Mouse (Mus musculus) thymus, adult 2 months (tissue): Measurements from ENCODE around the gene Zfand5. TPM values are rescaled to one million over a fixed set of nuclear protein-coding genes. Genes with fewer than 3 reads are reported as not detected.

Experiments used
- DNase-seq: peaks from one replicate; pipeline ENCODE4 v3.0.0; 2021
- H3K27ac ChIP-seq: fragments of 200-500 bp; 2 replicates; pipeline ENCODE4 v1.5.1; 2012; ENCODE audit warnings: low read length, control low read depth; ENCODE audit not compliant: control insufficient read depth, insufficient read depth
- H3K27me3 ChIP-seq: fragments of 200-500 bp; 2 replicates; pipeline ENCODE4 v1.6.1; 2012; ENCODE audit warnings: mild to moderate bottlenecking, low read length, moderate library complexity, mixed read lengths; ENCODE audit not compliant: control insufficient read depth, insufficient read depth
- H3K36me3 ChIP-seq: fragments of 200-500 bp; 2 replicates; pipeline ENCODE4 v1.6.1; 2012; ENCODE audit warnings: mild to moderate bottlenecking, low read length, moderate library complexity; ENCODE audit not compliant: control insufficient read depth, insufficient read depth
- H3K4me1 ChIP-seq: fragments of 200-500 bp; replicated peaks from 2 replicates; pipeline ENCODE4 v1.6.1; 2012; ENCODE audit warnings: low read length; ENCODE audit not compliant: control insufficient read depth, insufficient read depth
- H3K4me3 ChIP-seq: fragments of 200-500 bp; 2 replicates; pipeline ENCODE4 v1.5.1; 2012; ENCODE audit warnings: mild to moderate bottlenecking, low read length, control low read depth, moderate library complexity; ENCODE audit not compliant: control insufficient read depth, insufficient read depth
- CTCF ChIP-seq: fragments of 200-500 bp; IDR thresholded peaks from 2 replicates; pipeline ENCODE4 v1.5.1; 2012; ENCODE audit warnings: mild to moderate bottlenecking, control low read depth, low read length, moderate library complexity, borderline replicate concordance; ENCODE audit not compliant: control insufficient read depth, poor library complexity, insufficient read depth; ENCODE audit errors: extremely low read depth
- POLR2A ChIP-seq: fragments of 200-500 bp; IDR thresholded peaks from 2 replicates; pipeline ENCODE4 v1.6.1; 2012; ENCODE audit warnings: mild to moderate bottlenecking, low read length, control low read depth, moderate library complexity; ENCODE audit not compliant: control insufficient read depth, poor library complexity, insufficient read depth; ENCODE audit errors: extremely low read depth
- WGBS: fragments of 180-500 bp; shearing (Covaris S2); methylation state at CpG from one replicate; pipeline ENCODE4 v1.1.7; 2018; 5-methylcytosine and 5-hydroxymethylcytosine counted together
- polyA plus RNA-seq: library from polyadenylated mRNA; depleted of rRNA; stranded (reverse); fragments of >200 nt; gene quantifications from 2 replicates; pipeline ENCODE4 v1.2.3, GENCODE M21; 2012

Gene Zfand5
- polyA plus RNA-seq, 1 experiment = 13.5 TPM

- no peak overlapping the region for H3K4me3 ChIP-seq
- no peaks in the 10 kb centered on the region for H3K4me1 ChIP-seq
- H3K27ac ChIP-seq = no peak overlapping the region
- 52% methylated on average over 2 of the region's 2 CpGs for WGBS
- no peaks in the 10 kb centered on the region for H3K27me3 ChIP-seq
- no peak for DNase-seq
- TF ChIP-seq CTCF (no peak), POLR2A (no peak)
- H3K36me3 ChIP-seq = no peaks in the 10 kb centered on the region
Measured at GRCm38 (mm10) chr19:21259453-21259852, 12.6 kb upstream of the Zfand5 start.

GRCm38 (mm10) chr19:21260280-21260679 is 11.8 kb upstream of the Zfand5 start:
- Histone ChIP-seq H3K4me3 (no peak overlapping the region), H3K27me3 (no peaks in the 10 kb centered on the region), H3K4me1 (no peaks in the 10 kb centered on the region), H3K36me3 (no peaks in the 10 kb centered on the region), H3K27ac (no peak overlapping the region)
- TF ChIP-seq POLR2A (no peak), CTCF (no peak)
- DNase-seq = no peak

- no peaks in the 10 kb centered on the region for H3K27me3 ChIP-seq
- H3K4me3 ChIP-seq = peak overlapping the region; percentile 60
- H3K36me3 ChIP-seq = no peaks in the 10 kb centered on the region
- peak overlapping the region; percentile 81 for H3K27ac ChIP-seq
- no peak for TF ChIP-seq POLR2A
- TF ChIP-seq CTCF = no peak
- H3K4me1 ChIP-seq = no peaks in the 10 kb centered on the region
- WGBS = 24% methylated on average over 8 of the region's 8 CpGs
- DNase-seq = no peak
Measured at GRCm38 (mm10) chr19:21271186-21271585, 892 bp upstream of the Zfand5 start.

- TF ChIP-seq POLR2A (peak; percentile 39; the same call in 1 of the 2 replicates), CTCF (0 out of 2 replicates have a peak, but pooled peaks have one; percentile 15)
- 1% methylated on average over 66 of the region's 66 CpGs for WGBS
- Histone ChIP-seq H3K27me3 (no peaks in the 10 kb centered on the region), H3K4me3 (peak overlapping the region; percentile 60), H3K27ac (peak overlapping the region; percentile 23), H3K4me1 (no peaks in the 10 kb centered on the region), H3K36me3 (peaks cover 15% of the 10 kb centered on the region)
- DNase-seq = peak; percentile 70
Measured at GRCm38 (mm10) chr19:21272655-21273284, 692 bp downstream of the Zfand5 start.

GRCm38 (mm10) chr19:21273440-21273839 is 1.4 kb downstream of the Zfand5 start:
- peaks cover 20% of the 10 kb centered on the region for H3K36me3 ChIP-seq
- H3K27me3 ChIP-seq = no peaks in the 10 kb centered on the region
- under 1% methylated on average over 4 of the region's 4 CpGs for WGBS
- H3K4me1 ChIP-seq = no peaks in the 10 kb centered on the region
- no peak overlapping the region for H3K4me3 ChIP-seq
- no peak for TF ChIP-seq POLR2A
- no peak for DNase-seq
- H3K27ac ChIP-seq = no peak overlapping the region

GRCm38 (mm10) chr19:21274181-21274591 is 2.1 kb downstream of the Zfand5 start:
- no peak overlapping the region for H3K27ac ChIP-seq
- no peaks in the 10 kb centered on the region for H3K4me1 ChIP-seq
- peak; percentile 37 for DNase-seq
- no peaks in the 10 kb centered on the region for H3K27me3 ChIP-seq
- no peak overlapping the region for H3K4me3 ChIP-seq
- 1% methylated on average over 2 of the region's 2 CpGs for WGBS
- peaks cover 25% of the 10 kb centered on the region for H3K36me3 ChIP-seq
- no peak for TF ChIP-seq POLR2A

- Histone ChIP-seq H3K27ac (no peak overlapping the region), H3K36me3 (peaks cover 30% of the 10 kb centered on the region), H3K4me1 (no peaks in the 10 kb centered on the region), H3K4me3 (no peak overlapping the region), H3K27me3 (no peaks in the 10 kb centered on the region)
- TF ChIP-seq CTCF = no peak
- no peak for TF ChIP-seq POLR2A
- no peak for DNase-seq
- 5% methylated on average over 3 of the region's 3 CpGs for WGBS
Measured at GRCm38 (mm10) chr19:21274714-21275113, 2.6 kb downstream of the Zfand5 start.
